Mouse (Mus musculus): ENCODE data around the gene Thbs2. TPM values are rescaled to one million over a fixed set of nuclear protein-coding genes. Genes with fewer than 3 reads are reported as not detected.
"Not testable (repeated sequence)": the region's sequence is repeated elsewhere in the genome, so short reads cannot be mapped to it uniquely, and the experiment has no call there.

Thbs2 gene
- total RNA-seq, 2 experiments from 2014 or later = not detected

DNA sequence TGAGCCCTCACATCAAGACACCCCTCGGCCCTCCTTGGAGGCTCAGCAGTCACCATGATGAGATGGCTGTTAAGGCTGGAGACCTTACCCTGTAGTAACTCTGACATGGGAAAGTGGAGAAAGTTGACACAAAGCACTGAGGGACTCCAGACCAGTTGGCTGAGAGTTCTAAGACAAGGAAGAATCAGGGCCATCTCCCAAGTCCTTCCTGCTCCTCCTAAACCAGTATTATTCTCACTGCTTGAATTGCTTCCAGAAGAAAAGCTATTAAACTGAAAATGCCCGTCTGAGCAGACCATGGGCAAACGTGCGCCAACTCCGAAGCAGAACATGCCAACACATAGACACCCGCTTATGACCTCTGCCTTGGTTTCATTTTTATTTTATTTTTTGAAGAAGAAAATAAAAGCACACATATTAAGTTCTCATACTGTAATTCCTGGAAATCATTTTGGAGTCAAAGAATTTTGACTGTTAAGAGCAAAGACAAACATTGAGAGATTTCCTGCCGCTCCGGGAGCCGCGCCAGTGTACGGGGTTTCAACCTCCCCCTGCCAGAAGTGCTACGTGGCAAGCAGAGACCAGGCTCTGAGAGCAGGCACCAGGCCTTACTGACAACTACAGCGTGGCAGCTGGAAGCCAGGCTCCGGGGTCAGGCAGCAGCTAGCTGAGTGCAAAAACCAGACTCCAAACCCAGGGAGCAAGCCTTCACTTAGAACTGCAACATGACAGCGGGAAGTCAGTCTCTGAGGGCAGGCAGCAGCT is 53.5 kb downstream of the Thbs2 start:
- no peak for ATAC-seq (replicated peaks; ENCODE audit: poor library complexity, severe bottlenecking)

DNA sequence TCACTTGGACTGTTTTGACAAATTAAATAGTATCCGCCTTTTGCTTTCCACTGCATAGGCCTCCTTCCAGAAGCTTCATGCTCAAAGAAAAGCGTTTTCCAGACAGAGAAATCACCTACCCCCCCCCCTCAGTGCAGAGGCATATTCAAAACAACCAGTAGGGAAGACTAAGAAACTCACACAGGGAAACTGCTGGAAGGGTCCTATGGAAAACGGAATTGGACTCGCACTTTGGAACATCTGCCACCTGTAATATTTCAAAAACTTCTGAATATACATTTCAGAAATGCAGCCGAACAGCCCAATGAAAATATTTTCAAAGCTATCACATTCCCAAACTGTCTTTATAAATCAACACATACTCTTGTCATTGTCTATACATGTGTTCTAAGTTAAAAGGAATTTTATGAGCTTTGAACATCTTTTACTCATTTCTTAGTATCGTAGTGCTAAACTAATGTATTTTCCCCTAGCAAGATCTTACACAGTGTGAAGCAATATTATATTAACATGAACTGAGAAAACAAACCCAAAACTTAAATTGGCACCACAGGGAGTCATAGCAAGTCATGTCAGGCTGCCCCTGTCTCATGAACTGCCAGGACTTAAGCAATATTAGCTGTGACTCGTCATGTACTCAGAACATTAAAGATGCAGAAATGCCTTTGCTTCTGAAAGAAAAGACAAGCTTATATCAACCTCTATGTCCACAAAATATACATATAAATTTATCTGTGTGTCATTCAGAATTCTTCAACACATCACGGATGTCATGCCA is 58.3 kb downstream of the Thbs2 start:
- no peak for ATAC-seq (replicated peaks; ENCODE audit: poor library complexity, severe bottlenecking)

DNA sequence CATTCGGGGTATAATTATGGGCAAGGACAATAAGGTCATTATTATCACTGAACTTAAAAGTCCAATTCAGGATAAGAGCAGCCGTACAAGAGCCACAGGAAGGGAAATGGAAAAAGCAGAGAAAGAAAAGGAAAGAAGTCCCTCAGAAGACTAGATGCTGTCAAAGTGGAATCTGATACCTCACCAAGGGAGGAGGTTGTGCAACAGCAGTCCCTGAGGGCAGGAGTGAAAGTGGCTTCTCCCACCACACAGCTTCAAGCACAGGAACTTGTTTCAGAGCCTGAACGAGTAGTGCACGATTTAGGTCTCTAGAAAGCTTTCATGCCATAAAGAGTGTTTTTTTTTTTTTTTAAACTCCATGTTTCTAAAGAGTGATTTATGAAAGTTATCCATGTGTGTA is 65.1 kb downstream of the Thbs2 start:
- ATAC-seq (replicated peaks; ENCODE audit: poor library complexity, severe bottlenecking) = no peak

DNA sequence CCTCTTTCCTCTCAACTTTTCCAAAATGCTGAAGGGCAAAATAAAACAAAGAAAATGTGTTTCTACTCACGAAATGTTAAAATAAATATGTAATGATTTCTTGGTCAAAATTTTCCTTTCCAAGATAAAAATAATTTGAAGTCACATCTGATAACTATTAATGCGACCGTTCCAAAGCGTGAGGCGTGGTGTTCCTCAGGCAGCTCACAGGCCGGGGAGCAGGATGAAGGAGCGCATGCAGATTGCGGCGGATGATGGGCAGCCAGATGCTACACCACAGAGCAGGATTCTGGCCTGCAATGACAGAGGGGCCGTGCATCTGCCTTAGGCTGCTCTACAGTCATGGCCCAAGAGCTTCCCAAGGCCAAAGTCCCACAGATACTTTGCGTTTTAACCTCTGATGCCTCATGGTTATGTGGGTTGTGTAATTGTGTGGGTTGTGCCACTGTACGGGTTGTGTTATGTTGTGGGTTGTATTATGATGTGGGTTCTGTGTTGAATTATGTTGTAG is 66.2 kb downstream of the Thbs2 start:
- ATAC-seq (replicated peaks; ENCODE audit: poor library complexity, severe bottlenecking) = no peak

DNA sequence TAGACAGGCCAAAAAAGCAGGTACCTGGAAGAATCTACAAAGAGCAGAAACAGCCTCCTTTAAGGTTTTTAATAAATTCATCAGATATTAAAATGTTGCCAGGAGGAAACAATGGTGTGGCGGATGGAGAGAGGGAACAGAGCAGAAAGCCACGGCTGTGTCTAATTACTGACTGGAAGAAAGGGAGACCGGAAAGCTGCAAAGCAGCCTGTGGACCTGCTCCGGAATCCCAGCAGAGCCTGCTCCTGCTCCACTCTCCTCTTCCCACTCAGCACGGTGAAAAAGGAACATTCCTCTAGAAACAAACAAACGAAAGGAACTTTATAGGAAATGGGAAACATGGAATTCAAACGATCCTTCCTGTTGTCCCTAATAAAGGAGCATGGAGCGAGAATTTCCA is 69.6 kb downstream of the Thbs2 start:
- ATAC-seq (replicated peaks; ENCODE audit: poor library complexity, severe bottlenecking) = no peak

DNA sequence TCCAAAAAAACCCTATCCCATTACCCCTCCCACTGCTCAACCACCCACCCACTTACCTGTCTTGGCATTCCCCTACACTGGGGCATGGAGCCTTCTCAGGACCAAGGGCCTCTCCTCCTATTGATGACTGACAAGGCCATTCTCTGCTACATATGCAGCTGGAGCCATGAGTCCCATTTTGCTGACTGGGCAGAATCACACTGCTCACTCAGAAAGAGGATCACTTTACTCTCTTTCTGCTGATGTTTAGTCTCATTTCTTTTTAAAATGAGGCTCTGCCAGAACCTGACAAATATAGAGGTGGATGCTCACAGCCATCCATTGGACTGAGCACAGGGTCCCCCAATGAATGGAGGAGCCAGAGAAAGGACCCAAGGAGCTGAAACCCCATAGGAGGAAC is 73.0 kb downstream of the Thbs2 start:
- not testable (repeated sequence) for ATAC-seq (replicated peaks; ENCODE audit: poor library complexity, severe bottlenecking)

DNA sequence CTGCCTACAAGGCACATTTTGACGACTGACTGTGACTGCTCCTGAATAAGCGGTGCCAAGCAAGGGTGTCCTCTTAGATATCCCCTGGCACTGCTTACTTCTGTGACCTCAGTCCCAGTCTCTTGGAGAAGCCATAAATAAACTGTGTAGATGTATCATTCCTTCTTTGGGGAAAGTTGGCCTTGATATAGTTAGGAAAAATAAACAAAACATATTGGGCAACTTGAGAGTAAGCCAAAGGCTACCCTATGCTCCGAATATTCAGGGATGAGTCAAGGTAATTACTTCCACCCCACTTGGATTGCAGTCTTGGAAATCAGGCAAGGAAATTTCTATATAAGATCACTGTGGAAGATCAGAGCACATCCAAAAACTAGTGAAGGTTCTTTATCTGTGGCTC is 74.0 kb downstream of the Thbs2 start:
- ATAC-seq (replicated peaks; ENCODE audit: poor library complexity, severe bottlenecking) = no peak

DNA sequence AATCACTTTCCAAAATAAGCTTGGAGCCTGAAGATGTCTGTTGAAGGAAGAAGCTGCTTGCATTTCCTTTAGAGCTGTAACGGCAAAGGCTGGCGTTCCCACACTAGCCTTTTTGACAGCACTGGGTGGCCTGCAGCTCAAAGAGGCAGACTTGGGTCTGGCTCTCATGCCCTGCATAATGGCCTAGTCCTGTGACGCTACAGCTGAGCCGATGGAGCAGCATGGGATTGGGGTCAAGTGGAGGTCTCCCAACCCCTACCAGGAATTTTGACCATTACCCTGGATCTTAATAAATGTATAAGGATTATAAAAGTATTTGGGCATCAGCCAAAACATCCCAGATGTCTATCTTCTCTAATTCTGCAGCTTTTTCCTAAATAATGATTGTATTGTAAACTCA is 75.0 kb downstream of the Thbs2 start:
- no peak for ATAC-seq (replicated peaks; ENCODE audit: poor library complexity, severe bottlenecking)

Other genes starting within 250 kb of the Thbs2 start
- not detected in 2 replicates for gene Wdr27, start 248.9 kb upstream of the Thbs2 start, total RNA-seq (2014; fragmentation: Nextera tagmentation)
- not detected in 2 replicates for gene Wdr27, start 248.9 kb upstream of the Thbs2 start, total RNA-seq (2017)
- gene 1600012H06Rik, start 248.9 kb upstream of the Thbs2 start, total RNA-seq (2014; fragmentation: Nextera tagmentation) = 9.4 and 12.4 TPM in 2 replicates
- 9.2 and 15.6 TPM in 2 replicates for gene 1600012H06Rik, start 248.9 kb upstream of the Thbs2 start, total RNA-seq (2017)

All from granulocyte monocyte progenitor cell, adult 5-6 weeks (primary cell).